Mouse (Mus musculus) embryonic facial prominence, embryonic 13.5 days (tissue): ENCODE results near the gene Ppp1r17. TPM values are rescaled to one million over a fixed set of nuclear protein-coding genes. Genes with fewer than 3 reads are reported as not detected.

Source experiments
- ATAC-seq: fragments of 200-750 bp; cut with Nextera tagmentation; 2 replicates; pipeline ENCODE4 v1.8.0; 2017; ENCODE audit warnings: low read depth; ENCODE audit not compliant: insufficient number of reproducible peaks, insufficient read depth, low FRiP score, low TSS enrichment
- H3K27ac ChIP-seq: fragments of 300-500 bp; sonication (generic); 2 replicates; pipeline ENCODE4 v1.5.1; 2015; ENCODE audit warnings: moderate library complexity, mild to moderate bottlenecking, inconsistent platforms
- H3K27me3 ChIP-seq: fragments of 300-500 bp; sonication (generic); 2 replicates; pipeline ENCODE4 v1.6.1; 2015; ENCODE audit warnings: mild to moderate bottlenecking, inconsistent platforms
- H3K36me3 ChIP-seq: fragments of 300-500 bp; sonication (generic); 2 replicates; pipeline ENCODE4 v1.6.1; 2015; ENCODE audit warnings: mild to moderate bottlenecking, inconsistent platforms
- H3K4me1 ChIP-seq: fragments of 300-500 bp; sonication (generic); 2 replicates; pipeline ENCODE4 v1.6.1; 2015; ENCODE audit warnings: inconsistent platforms
- H3K4me2 ChIP-seq: fragments of 300-500 bp; sonication (generic); 2 replicates; pipeline ENCODE4 v1.6.1; 2015; ENCODE audit warnings: moderate library complexity, mild to moderate bottlenecking, inconsistent platforms
- H3K4me3 ChIP-seq: fragments of 300-500 bp; sonication (generic); 2 replicates; pipeline ENCODE4 v1.5.1; 2015; ENCODE audit warnings: mild to moderate bottlenecking, inconsistent platforms
- H3K9ac ChIP-seq: fragments of 300-500 bp; sonication (generic); 2 replicates; pipeline ENCODE4 v1.6.1; 2015; ENCODE audit warnings: mild to moderate bottlenecking, inconsistent platforms
- H3K9me3 ChIP-seq: fragments of 300-500 bp; sonication (generic); 2 replicates; pipeline ENCODE4 v1.6.1; 2016; ENCODE audit warnings: inconsistent platforms
- WGBS: fragments of 180-500 bp; shearing (Covaris S2); methylation state at CpG from one replicate; pipeline ENCODE4 v1.1.7; 2015; ENCODE audit warnings: mixed read lengths; 5-methylcytosine and 5-hydroxymethylcytosine counted together
- polyA plus RNA-seq: library from polyadenylated mRNA; unstranded; fragments of >200 nt; fragmentation: Nextera tagmentation; extraction: Ambion mirVana; gene quantifications from 2 replicates; pipeline ENCODE4 v1.2.1, GENCODE M21; 2015

Gene Ppp1r17
- polyA plus RNA-seq, 1 experiment from 2014 or later = 0.20 TPM

DNA sequence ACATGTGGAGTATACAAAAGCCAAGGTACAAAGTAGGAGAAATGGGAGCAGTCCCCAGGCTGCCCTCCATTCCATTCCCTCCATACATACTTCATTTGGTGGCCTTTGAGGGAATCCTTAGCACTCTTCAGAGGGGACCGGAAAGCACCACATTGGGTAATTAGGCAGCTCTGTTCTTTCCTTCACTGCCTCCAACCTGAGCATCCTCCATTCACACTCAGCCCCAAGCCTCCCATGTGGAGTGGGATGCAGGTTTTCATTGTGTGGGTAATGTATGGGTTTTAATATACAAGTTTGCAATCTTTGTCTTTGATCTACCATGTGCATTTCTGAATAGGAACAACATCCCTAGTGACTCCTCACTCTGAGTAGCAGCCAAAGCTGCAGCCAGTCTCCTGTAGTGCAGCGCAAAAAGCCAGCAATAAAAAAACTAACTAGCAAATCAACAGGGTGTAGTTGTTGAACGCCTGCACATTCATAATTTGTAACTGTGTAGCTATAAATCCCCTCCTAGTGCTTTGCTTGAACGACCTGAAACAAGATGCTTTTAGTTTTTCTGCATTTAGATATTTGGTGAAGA, 22.3 kb downstream of the Ppp1r17 start:
- Histone ChIP-seq H3K4me2 (no peak overlapping the region), H3K36me3 (no peaks in the 10 kb centered on the region), H3K27ac (no peak overlapping the region), H3K27me3 (no peaks in the 10 kb centered on the region), H3K9ac (no peak overlapping the region), H3K4me3 (no peak overlapping the region), H3K9me3 (no peaks in the 10 kb centered on the region), H3K4me1 (no peaks in the 10 kb centered on the region)
- whole genome bisulfite sequencing = 75% methylated on average over 4 of the region's 4 CpGs
- no peak for ATAC-seq

DNA sequence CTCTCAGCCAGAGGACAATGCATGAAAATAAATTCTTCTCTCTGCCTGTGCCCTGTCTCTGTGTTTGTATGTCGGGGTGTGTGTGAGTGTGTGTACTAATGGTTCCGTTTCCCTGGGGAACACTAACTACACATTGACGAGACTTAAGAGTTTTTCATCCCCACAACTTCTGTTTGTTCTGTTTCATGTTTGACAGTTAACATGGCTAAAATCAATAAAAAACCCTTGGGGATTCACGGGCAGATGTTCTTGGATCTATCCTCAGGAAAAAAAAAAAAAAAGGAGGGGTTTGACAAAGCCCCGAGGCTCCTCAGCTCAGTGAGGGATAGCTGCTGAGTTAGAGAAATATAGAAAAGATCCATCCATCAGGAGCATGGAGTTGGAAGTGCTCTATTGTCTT, 27.0 kb downstream of the Ppp1r17 start:
- Histone ChIP-seq H3K9ac (no peak overlapping the region), H3K4me3 (no peak overlapping the region), H3K27ac (no peak overlapping the region), H3K4me1 (no peaks in the 10 kb centered on the region), H3K27me3 (peaks cover 4% of the 10 kb centered on the region; the same call in 1 of the 2 replicates), H3K9me3 (no peaks in the 10 kb centered on the region), H3K36me3 (no peaks in the 10 kb centered on the region), H3K4me2 (no peak overlapping the region)
- ATAC-seq = no peak
- 60% methylated on average over 5 of the region's 5 CpGs for WGBS

DNA sequence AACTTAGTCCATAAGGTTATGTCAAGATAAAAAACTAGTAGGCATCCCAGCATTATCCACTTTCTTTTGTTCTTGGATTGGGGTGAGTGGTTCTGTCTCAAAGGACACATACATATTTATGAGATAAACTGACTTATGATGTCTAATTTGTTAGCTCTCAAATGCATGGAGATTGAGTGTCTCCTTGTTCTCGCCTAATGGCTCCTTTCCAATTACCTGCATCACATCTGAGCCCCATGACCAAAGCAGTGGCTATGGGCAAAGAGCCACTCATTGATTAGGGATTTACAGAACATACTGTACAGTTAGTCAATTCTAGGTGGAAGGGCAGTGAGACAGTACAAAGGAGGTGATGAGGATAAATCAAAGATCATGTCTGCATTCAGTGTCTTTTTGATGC, 27.4 kb downstream of the Ppp1r17 start:
- H3K4me2 ChIP-seq = no peak overlapping the region
- no peak overlapping the region for H3K27ac ChIP-seq
- no peaks in the 10 kb centered on the region for H3K4me1 ChIP-seq
- H3K27me3 ChIP-seq = peaks cover 4% of the 10 kb centered on the region; the same call in 1 of the 2 replicates
- no peak for ATAC-seq
- no peaks in the 10 kb centered on the region for H3K36me3 ChIP-seq
- H3K9ac ChIP-seq = no peak overlapping the region
- H3K4me3 ChIP-seq = no peak overlapping the region
- H3K9me3 ChIP-seq = no peaks in the 10 kb centered on the region
- 80% methylated on average over 1 of the region's 1 CpGs for WGBS

DNA sequence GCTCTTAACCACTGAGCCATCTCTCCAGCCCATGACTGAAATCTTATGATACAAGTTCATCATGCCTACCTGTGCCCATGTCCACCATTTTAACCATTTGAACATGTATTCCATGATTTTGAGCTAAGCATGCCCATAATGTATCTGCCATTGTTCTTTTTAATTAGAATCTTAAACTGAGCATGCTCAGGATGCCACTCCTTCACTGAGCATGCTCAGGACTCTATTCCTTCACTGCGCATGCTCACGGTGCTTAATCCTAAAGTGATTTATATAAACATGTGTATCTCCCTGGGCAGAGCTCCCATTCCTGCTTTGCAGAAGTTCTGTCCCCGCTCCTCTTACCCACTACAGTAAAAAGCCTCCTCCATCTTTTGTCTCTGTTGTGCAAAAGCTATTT, 31.3 kb downstream of the Ppp1r17 start:
- no peak overlapping the region for H3K9ac ChIP-seq
- no peaks in the 10 kb centered on the region for H3K9me3 ChIP-seq
- ATAC-seq = no peak
- no peaks in the 10 kb centered on the region for H3K36me3 ChIP-seq
- H3K4me1 ChIP-seq = no peaks in the 10 kb centered on the region
- 87% methylated on average over 3 of the region's 3 CpGs for WGBS
- peaks cover 4% of the 10 kb centered on the region; the same call in 1 of the 2 replicates for H3K27me3 ChIP-seq
- H3K4me3 ChIP-seq = no peak overlapping the region
- H3K4me2 ChIP-seq = no peak overlapping the region
- H3K27ac ChIP-seq = no peak overlapping the region

DNA sequence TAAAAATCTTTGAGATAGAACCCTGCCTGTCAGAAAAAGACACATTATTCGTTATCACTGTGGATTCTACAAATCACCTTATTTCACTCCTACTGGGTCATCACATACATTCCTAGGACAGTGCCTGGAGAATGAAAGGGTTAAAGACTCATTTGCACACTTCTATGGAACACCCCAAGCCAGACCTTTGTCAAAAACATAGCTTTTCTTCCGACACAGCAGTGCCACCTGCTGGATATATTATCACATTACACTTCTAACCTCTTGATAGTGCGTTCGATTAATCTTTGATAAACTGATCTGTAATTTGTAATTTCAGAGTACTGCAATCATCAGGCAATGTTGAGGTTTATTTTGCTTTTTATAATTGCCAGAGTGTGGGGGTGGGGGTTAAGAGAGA, 31.8 kb downstream of the Ppp1r17 start:
- H3K4me2 ChIP-seq = no peak overlapping the region
- H3K4me3 ChIP-seq = no peak overlapping the region
- H3K9me3 ChIP-seq = no peaks in the 10 kb centered on the region
- no peak overlapping the region for H3K9ac ChIP-seq
- WGBS = 32% methylated on average over 4 of the region's 4 CpGs
- H3K27ac ChIP-seq = no peak overlapping the region
- peaks cover 4% of the 10 kb centered on the region; the same call in 1 of the 2 replicates for H3K27me3 ChIP-seq
- no peak for ATAC-seq
- H3K4me1 ChIP-seq = no peaks in the 10 kb centered on the region
- no peaks in the 10 kb centered on the region for H3K36me3 ChIP-seq

DNA sequence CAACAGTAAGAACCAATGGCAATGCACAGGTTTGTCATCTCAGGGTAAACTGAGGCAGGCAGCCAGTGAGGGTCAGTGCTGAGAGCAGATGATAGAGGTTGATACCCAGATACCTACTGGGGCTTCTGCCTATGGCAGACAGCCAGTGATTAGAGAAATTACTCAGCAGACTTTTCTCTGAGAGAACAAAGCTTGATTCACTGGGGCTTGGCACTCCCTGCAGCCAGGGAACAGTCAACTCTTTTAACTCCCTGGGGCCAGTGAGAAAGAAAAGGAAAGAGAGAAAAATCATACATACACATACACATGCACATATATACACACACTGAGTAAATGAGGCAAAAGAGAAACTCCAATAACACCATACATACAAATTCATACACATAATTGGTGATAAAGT, 46.4 kb downstream of the Ppp1r17 start:
- no peak for ATAC-seq
- Histone ChIP-seq H3K27ac (no peak overlapping the region), H3K4me2 (no peak overlapping the region), H3K9ac (no peak overlapping the region), H3K9me3 (no peaks in the 10 kb centered on the region), H3K27me3 (no peaks in the 10 kb centered on the region), H3K4me1 (no peaks in the 10 kb centered on the region), H3K36me3 (no peaks in the 10 kb centered on the region), H3K4me3 (no peak overlapping the region)

DNA sequence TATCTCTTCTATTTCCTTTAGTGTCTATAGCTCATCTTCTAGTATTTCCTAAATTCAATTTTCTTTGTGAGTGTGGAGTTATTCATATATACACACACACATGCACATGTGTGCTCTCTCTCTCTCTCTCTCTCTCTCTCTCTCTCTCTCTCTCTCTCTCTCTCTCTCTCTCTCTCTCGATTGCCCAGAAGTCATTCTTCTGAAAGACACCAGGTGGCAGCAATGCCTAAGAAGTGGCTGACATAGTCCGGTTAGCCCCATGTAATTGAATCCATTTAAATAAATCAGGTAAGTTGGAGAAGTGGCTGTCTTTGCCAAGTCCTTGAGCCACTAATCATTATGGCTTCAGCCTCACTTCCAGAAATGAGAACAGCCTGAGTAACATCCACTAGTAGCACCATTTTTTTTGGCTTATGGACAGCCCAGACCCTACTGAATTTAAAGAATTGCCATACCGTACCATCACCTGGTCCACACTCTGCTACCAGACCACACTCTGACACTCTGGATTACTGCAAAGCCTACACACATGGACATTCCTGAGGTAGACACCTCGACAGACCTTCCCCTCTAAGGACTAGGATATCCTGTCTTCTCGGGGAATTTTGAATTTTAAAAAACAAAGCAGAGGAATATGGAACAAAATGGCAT, 49.5 kb downstream of the Ppp1r17 start:
- H3K4me3 ChIP-seq = no peak overlapping the region
- no peaks in the 10 kb centered on the region for H3K4me1 ChIP-seq
- no peak for ATAC-seq
- H3K27ac ChIP-seq = no peak overlapping the region
- H3K9me3 ChIP-seq = no peaks in the 10 kb centered on the region
- H3K9ac ChIP-seq = no peak overlapping the region
- WGBS = 42% methylated on average over 5 of the region's 5 CpGs
- no peaks in the 10 kb centered on the region for H3K36me3 ChIP-seq
- no peaks in the 10 kb centered on the region for H3K27me3 ChIP-seq
- no peak overlapping the region for H3K4me2 ChIP-seq

DNA sequence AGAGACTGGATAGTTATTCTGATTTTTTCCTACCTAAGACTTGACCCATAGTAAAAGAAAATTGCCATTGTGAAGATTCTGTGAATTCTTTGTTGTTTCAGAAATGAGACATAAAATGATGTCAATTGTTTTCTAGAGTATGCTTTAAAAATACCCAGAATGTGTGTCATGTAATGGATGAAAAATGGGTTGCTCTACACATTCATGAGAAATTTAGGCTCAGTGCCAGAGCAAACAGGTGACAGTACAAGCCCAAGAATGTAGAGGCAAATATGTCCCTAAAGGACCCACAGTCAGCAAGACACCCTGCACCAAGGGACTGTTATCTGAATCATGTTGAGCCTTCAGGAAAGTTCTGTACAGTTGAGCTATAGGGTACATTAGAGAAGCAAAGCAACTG, 51.2 kb downstream of the Ppp1r17 start:
- no peak for ATAC-seq

DNA sequence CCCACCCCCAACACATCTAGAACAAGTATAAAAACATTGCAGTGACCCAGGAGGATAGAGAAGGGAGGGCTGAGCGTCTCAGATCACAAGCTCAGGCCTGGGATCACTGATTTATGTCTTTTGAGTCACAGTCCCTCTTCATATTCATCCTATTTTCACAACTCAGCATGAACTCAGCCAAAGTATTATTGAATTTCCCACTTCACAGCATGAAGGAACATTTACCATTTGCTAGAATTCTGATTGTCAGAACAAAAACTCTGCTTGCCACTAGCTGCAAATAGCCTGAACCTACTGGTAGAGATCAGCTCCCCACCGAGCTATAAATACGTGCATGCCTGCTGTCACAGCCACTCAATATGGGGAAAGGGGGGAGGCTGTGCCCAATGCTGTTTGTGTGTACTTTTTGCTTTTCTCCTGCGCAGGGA, 59.1 kb downstream of the Ppp1r17 start:
- Histone ChIP-seq H3K4me2 (no peak overlapping the region), H3K36me3 (no peaks in the 10 kb centered on the region), H3K27ac (no peak overlapping the region), H3K27me3 (no peaks in the 10 kb centered on the region), H3K9me3 (no peaks in the 10 kb centered on the region), H3K4me1 (no peaks in the 10 kb centered on the region), H3K4me3 (no peak overlapping the region), H3K9ac (no peak overlapping the region)
- WGBS = 58% methylated on average over 4 of the region's 4 CpGs
- no peak for ATAC-seq

More for the DNA sequence above, 51.2 kb downstream of the Ppp1r17 start:
- Histone ChIP-seq H3K27me3 (no peaks in the 10 kb centered on the region), H3K27ac (no peak overlapping the region), H3K4me2 (no peak overlapping the region), H3K4me1 (no peaks in the 10 kb centered on the region), H3K36me3 (no peaks in the 10 kb centered on the region), H3K4me3 (no peak overlapping the region), H3K9me3 (no peaks in the 10 kb centered on the region), H3K9ac (no peak overlapping the region)

Other genes starting within 250 kb of the Ppp1r17 start
- gene Itprid1, start 180.6 kb upstream of the Ppp1r17 start, polyA plus RNA-seq = 0.31 and 0.54 TPM in 2 replicates